Mouse (Mus musculus) liver, embryonic 11.5 days (tissue): ENCODE results near the gene Gm28168. TPM values are rescaled to one million over a fixed set of nuclear protein-coding genes. Genes with fewer than 3 reads are reported as not detected.
"Not testable (repeated sequence)": the region's sequence is repeated elsewhere in the genome, so short reads cannot be mapped to it uniquely, and the experiment has no call there.

Source experiments
- ATAC-seq: fragments of 200-750 bp; cut with Nextera tagmentation; replicated peaks from 2 replicates; pipeline ENCODE4 v1.8.0; 2017; ENCODE audit warnings: moderate number of reproducible peaks, mild to moderate bottlenecking, moderate TSS enrichment, moderate library complexity; ENCODE audit not compliant: low FRiP score
- DNase-seq: peaks from one replicate; pipeline ENCODE4 v3.0.0-alpha.2; 2017; ENCODE audit warnings: low spot score
- H3K27ac ChIP-seq: fragments of 300-500 bp; sonication (generic); 2 replicates; pipeline ENCODE4 v1.5.1; 2014; ENCODE audit warnings: mild to moderate bottlenecking, low read depth, low read length, control low read depth
- H3K27me3 ChIP-seq: fragments of 300-500 bp; sonication (generic); replicated peaks from 2 replicates; pipeline ENCODE4 v1.6.1; 2014; ENCODE audit warnings: low read length, mixed read lengths; ENCODE audit not compliant: control insufficient read depth, insufficient read depth
- H3K36me3 ChIP-seq: fragments of 300-500 bp; sonication (generic); 2 replicates; pipeline ENCODE4 v1.6.1; 2014; ENCODE audit warnings: mild to moderate bottlenecking, low read length, moderate library complexity, mixed read lengths; ENCODE audit not compliant: control insufficient read depth, insufficient read depth
- H3K4me1 ChIP-seq: fragments of 300-500 bp; sonication (generic); replicated peaks from 2 replicates; pipeline ENCODE4 v1.6.1; 2014; ENCODE audit warnings: low read length, mixed read lengths; ENCODE audit not compliant: control insufficient read depth, insufficient read depth
- H3K4me2 ChIP-seq: fragments of 300-500 bp; sonication (generic); 2 replicates; pipeline ENCODE4 v1.6.1; 2014; ENCODE audit warnings: mild to moderate bottlenecking, control low read depth, moderate library complexity
- H3K4me3 ChIP-seq: fragments of 300-500 bp; sonication (generic); 2 replicates; pipeline ENCODE4 v1.5.1; 2014; ENCODE audit warnings: low read depth, low read length, control low read depth
- H3K9ac ChIP-seq: fragments of 300-500 bp; sonication (generic); 2 replicates; pipeline ENCODE4 v1.6.1; 2014; ENCODE audit warnings: low read depth, low read length, control low read depth
- H3K9me3 ChIP-seq: fragments of 300-500 bp; sonication (generic); 2 replicates; pipeline ENCODE4 v1.6.1; 2016; ENCODE audit warnings: low read length, inconsistent platforms, mixed read lengths; ENCODE audit not compliant: control insufficient read depth
- WGBS: fragments of 180-500 bp; shearing (Covaris S2); extraction: QIAGEN DNeasy Blood & Tissue Kit; methylation state at CpG from one replicate; pipeline ENCODE4 v1.1.7; 2014; 5-methylcytosine and 5-hydroxymethylcytosine counted together
- polyA plus RNA-seq: library from polyadenylated mRNA; unstranded; fragments of >200 nt; fragmentation: Nextera tagmentation; extraction: Ambion mirVana; gene quantifications from 2 replicates; pipeline ENCODE4 v1.2.1, GENCODE M21; 2014

Gene Gm28168
- polyA plus RNA-seq: not detected in 2 replicates

- H3K27ac ChIP-seq, H3K4me2 ChIP-seq, DNase-seq, H3K9ac ChIP-seq, H3K4me1 ChIP-seq, H3K9me3 ChIP-seq, H3K27me3 ChIP-seq, H3K36me3 ChIP-seq, ATAC-seq, H3K4me3 ChIP-seq: not testable (repeated sequence)
- 50% methylated on average over 1 of the region's 1 CpGs for WGBS
Observed at GRCm38 (mm10) chr1:117927715-117928114, at the start of gene Gm28168. Gene Gm28168, plus strand, starts transcription at chr1:117928015.

- Histone ChIP-seq H3K9me3 (no peaks in the 10 kb centered on the region), H3K4me3 (no peak within 1 kb of the TSS), H3K36me3 (no peaks in the 10 kb centered on the region), H3K4me2 (no peak within 1 kb of the TSS), H3K4me1 (no peaks in the 10 kb centered on the region), H3K27ac (no peak within 1 kb of the TSS), H3K27me3 (no peaks in the 10 kb centered on the region), H3K9ac (no peak within 1 kb of the TSS)
- WGBS: 67% methylated on average over 4 of the region's 4 CpGs
- ATAC-seq (no peak), DNase-seq (no peak)
Observed at GRCm38 (mm10) chr1:117965639-117966038, 37.8 kb downstream of the Gm28168 start, which contains the start of gene Gm7145. Gene Gm7145, plus strand, starts transcription at chr1:117965939.

Other genes starting within 250 kb of the Gm28168 start
- not detected in 2 replicates for gene Gm28363, start 230.9 kb upstream of the Gm28168 start, polyA plus RNA-seq
- gene B020011L13Rik, start 146.9 kb upstream of the Gm28168 start, polyA plus RNA-seq: not detected in 2 replicates
- not detected in 2 replicates for gene Gm28360, start 97.9 kb upstream of the Gm28168 start, polyA plus RNA-seq
- not detected in 2 replicates for gene Gm7145, start 37.9 kb downstream of the Gm28168 start, polyA plus RNA-seq
- 0.16 TPM in 1 of 2 replicates, not detected in the other for gene Gm29106, start 248.5 kb downstream of the Gm28168 start, polyA plus RNA-seq